Comparison of ENCODE assay signal across 8 mouse cellular contexts in the genomic region with DNA sequence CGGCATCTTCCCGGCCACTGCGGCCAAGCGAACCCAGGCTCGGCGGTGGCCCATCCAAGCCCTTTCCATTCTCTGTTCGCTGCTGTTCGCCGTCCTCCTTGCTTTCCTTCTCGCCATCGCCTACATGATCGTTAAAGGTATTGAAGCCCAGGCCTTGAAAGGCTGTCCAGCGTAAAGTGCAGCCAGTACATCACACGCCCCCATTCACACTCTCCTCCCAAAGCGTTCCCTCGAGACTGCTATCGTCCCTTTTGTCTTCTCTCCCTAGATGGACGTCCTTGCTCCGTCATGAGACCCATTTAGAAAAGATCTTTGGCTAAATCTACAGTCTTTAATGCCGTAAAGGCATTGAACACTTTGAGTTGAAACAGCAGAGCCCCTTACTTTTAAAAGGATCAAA. TPM values are rescaled to one million over a fixed set of nuclear protein-coding genes. Genes with fewer than 3 reads are reported as not detected.
DNase-seq lines count a peak whose midpoint lies in the region; ATAC-seq and TF ChIP-seq lines count a peak whose summit lies in the region.

No protein-coding gene starts in this region.

- H3K4me1 ChIP-seq in heart, embryonic 16.5 days (ENCODE audit: control insufficient read depth, insufficient read depth, low read length), result peaks cover 15% of the 10 kb centered on the region
- peaks cover 8 to 16% of the 10 kb centered on the region in 2 experiments for H3K4me1 ChIP-seq in MEL (ENCODE audit: control insufficient read depth in 1 of 2, insufficient read depth in 2 of 2, low read length in 2 of 2)
- peaks cover 33% of the 10 kb centered on the region for H3K4me1 ChIP-seq in erythroblast, embryonic 14.5 days (ENCODE audit: control insufficient read depth)
- H3K4me1 ChIP-seq in liver, embryonic 14.5 days (replicated peaks; ENCODE audit: control insufficient read depth in 2 of 2, insufficient read depth in 2 of 2, low read length in 1 of 2), result peaks cover 0 to 6% of the 10 kb centered on the region in 2 experiments; a peak in 3 of 4 replicates

- TF ChIP-seq RAD21 in MEL (IDR thresholded peaks at IDR 0.05; ENCODE audit: low read depth, low read length), result no peak

- peak overlapping the region; percentile 97 for H3K4me3 ChIP-seq in heart, embryonic 16.5 days (ENCODE audit: low read length)
- H3K4me3 ChIP-seq in MEL (ENCODE audit: control insufficient read depth in 1 of 2, insufficient read depth in 1 of 2, low read depth in 2 of 2, low read length in 2 of 2), result peak overlapping the region; percentile 66 to 68
- H3K4me3 ChIP-seq in erythroblast, embryonic 14.5 days (replicated peaks), result peak overlapping the region; percentile 70
- peak overlapping the region; percentile 78 to 86 for H3K4me3 ChIP-seq in liver, embryonic 14.5 days (ENCODE audit: insufficient read depth in 1 of 2, low read depth in 2 of 2, low read length in 2 of 2)

- peak overlapping the region; percentile 95 for H3K27ac ChIP-seq in heart, embryonic 16.5 days (ENCODE audit: low read length)
- peak overlapping the region; percentile 66 for H3K27ac ChIP-seq in MEL (ENCODE audit: control insufficient read depth, low read depth, low read length)
- peak overlapping the region; percentile 8 for H3K27ac ChIP-seq in liver, embryonic 14.5 days

- no peak for TF ChIP-seq POLR2A in MEL (IDR thresholded peaks at IDR 0.05; ENCODE audit: control insufficient read depth in 1 of 2, insufficient read depth in 1 of 2, low read depth in 1 of 2, low read length in 2 of 2, poor library complexity in 1 of 2)

- peak overlapping the region; percentile 85 for H3K9ac ChIP-seq in heart, embryonic 16.5 days (ENCODE audit: low read length)
- peak overlapping the region; percentile 86 for H3K9ac ChIP-seq in MEL (ENCODE audit: control insufficient read depth, low read depth, low read length, poor library complexity, severe bottlenecking)
- peak overlapping the region; percentile 96 for H3K9ac ChIP-seq in liver, embryonic 14.5 days (replicated peaks)

- WGBS in heart, embryonic 16.5 days, result under 1% methylated on average over 20 of the region's 20 CpGs
- under 1% methylated on average over 19 of the region's 20 CpGs for WGBS in liver, embryonic 14.5 days (ENCODE audit: insufficient replicate concordance)

- DNase-seq in heart, adult 11 months, result no peak
- peak; percentile 61 for DNase-seq in MEL (ENCODE audit: low read depth, low spot score)
- DNase-seq in liver, embryonic 14.5 days (ENCODE audit: low read depth in 3 of 3, low spot score in 3 of 3), result peak; percentile 17 to 29 (median 19)
- DNase-seq in ovary, adult 18-20 months (ENCODE audit: low spot score), result no peak
- DNase-seq in kidney, postnatal 4 days, result no peak
- no peak for DNase-seq in cerebellum, postnatal 10 days

- TF ChIP-seq CTCF in MEL (IDR thresholded peaks at IDR 0.05 in 2 of 3, conservative IDR thresholded peaks at IDR 0.05 in 1 of 3; ENCODE audit: control insufficient read depth in 1 of 3, insufficient read depth in 1 of 3, low read depth in 2 of 3, low read length in 3 of 3, poor library complexity in 1 of 3, severe bottlenecking in 1 of 3), result no peak
- no peak for TF ChIP-seq CTCF in liver, embryonic 14.5 days (IDR thresholded peaks at IDR 0.05; ENCODE audit: low read depth)

- no peaks in the 10 kb centered on the region for H3K9me3 ChIP-seq in heart, embryonic 16.5 days (replicated peaks; ENCODE audit: control insufficient read depth, low read length)
- no peaks in the 10 kb centered on the region for H3K9me3 ChIP-seq in MEL (replicated peaks; ENCODE audit: insufficient read depth, low read length)
- no peaks in the 10 kb centered on the region for H3K9me3 ChIP-seq in erythroblast, embryonic 14.5 days (ENCODE audit: control insufficient read depth, low read length)
- no peaks in the 10 kb centered on the region for H3K9me3 ChIP-seq in liver, embryonic 14.5 days (ENCODE audit: control insufficient read depth, low read length)

- no peak for TF ChIP-seq EP300 in MEL (IDR thresholded peaks at IDR 0.05; ENCODE audit: low read depth in 1 of 2, low read length in 2 of 2)
- no peak for TF ChIP-seq EP300 in liver, embryonic 14.5 days (IDR thresholded peaks at IDR 0.05; ENCODE audit: low read depth)

- H3K36me3 ChIP-seq in heart, embryonic 16.5 days (ENCODE audit: control insufficient read depth, insufficient read depth), result peaks cover 17% of the 10 kb centered on the region
- H3K36me3 ChIP-seq in MEL (ENCODE audit: control insufficient read depth in 1 of 2, insufficient read depth in 2 of 2, low read length in 2 of 2), result peaks cover 22 to 46% of the 10 kb centered on the region in 2 experiments
- peaks cover 65% of the 10 kb centered on the region for H3K36me3 ChIP-seq in erythroblast, embryonic 14.5 days (ENCODE audit: control insufficient read depth)
- peaks cover 23% of the 10 kb centered on the region for H3K36me3 ChIP-seq in liver, embryonic 14.5 days (replicated peaks; ENCODE audit: control insufficient read depth, insufficient read depth, low read depth)

- H3K27me3 ChIP-seq in heart, embryonic 16.5 days (ENCODE audit: control insufficient read depth, insufficient read depth, low read length), result no peaks in the 10 kb centered on the region
- no peaks in the 10 kb centered on the region for H3K27me3 ChIP-seq in MEL (ENCODE audit: control insufficient read depth in 1 of 2, insufficient read depth in 2 of 2, low read length in 2 of 2)
- H3K27me3 ChIP-seq in erythroblast, embryonic 14.5 days (ENCODE audit: control insufficient read depth), result no peaks in the 10 kb centered on the region
- no peaks in the 10 kb centered on the region for H3K27me3 ChIP-seq in liver, embryonic 14.5 days (ENCODE audit: control insufficient read depth, insufficient read depth, low read length)

- H3K79me2 ChIP-seq in MEL (ENCODE audit: control insufficient read depth, insufficient read depth, low read length, poor library complexity), result peaks cover 48% of the 10 kb centered on the region

- ATAC-seq in heart, embryonic 16.5 days (replicated peaks; ENCODE audit: extremely low read depth, insufficient read depth, low FRiP score), result 0 out of 2 replicates have a peak, but pooled peaks have one; percentile 1
- no peak for ATAC-seq in liver, embryonic 14.5 days (ENCODE audit: insufficient read depth)

- H3K4me2 ChIP-seq in heart, embryonic 16.5 days (ENCODE audit: low read depth, low read length), result peak overlapping the region; percentile 68
- peak overlapping the region; percentile 65 for H3K4me2 ChIP-seq in liver, embryonic 14.5 days (ENCODE audit: low read depth)

TF ChIP-seq in MEL, 35 proteins besides CTCF, POLR2A, EP300 and RAD21:
- TF ChIP-seq MXI1 (IDR thresholded peaks at IDR 0.05; ENCODE audit: low read depth, low read length) (peak; percentile 42; the same call in 1 of the 2 replicates), ZNF384 (IDR thresholded peaks at IDR 0.05; ENCODE audit: low read depth, low read length) (no peak), MAZ (IDR thresholded peaks at IDR 0.05; ENCODE audit: low read depth, low read length) (no peak), RCOR1 (IDR thresholded peaks at IDR 0.05; ENCODE audit: low read depth, low read length) (no peak), TBP (IDR thresholded peaks at IDR 0.05; ENCODE audit: low read depth, low read length) (no peak), POLR2AphosphoS5 (IDR thresholded peaks at IDR 0.05; ENCODE audit: borderline replicate concordance, low read depth, low read length) (no peak)

RNA-seq across cellular contexts. Expression of a gene that starts 0.9 kb away (rescaled TPM):
- polyA plus RNA-seq in heart, embryonic 16.5 days (2015; fragmentation: Nextera tagmentation; extraction: Ambion mirVana), result 28.8 and 39.8 TPM in 2 replicates
- 43.1 and 43.8 TPM in 2 replicates for total RNA-seq in MEL (2012; rRNA removed)
- 100 to 1,000 TPM in 1 of 2 experiments, 10 to 100 TPM in 1; 53.1 to 438 TPM for polyA plus RNA-seq in MEL (2012; ENCODE audit: insufficient read depth in 1 of 2, insufficient read length in 2 of 2, low read depth in 1 of 2, low replicate concordance in 2 of 2, missing spikeins in 1 of 2)
- polyA plus RNA-seq in erythroblast, embryonic 14.5 days (2012), result 5.0 and 7.0 TPM in 2 replicates
- polyA plus RNA-seq in liver, embryonic 14.5 days (2012; rRNA removed), result 16.5 and 19.4 TPM in 2 replicates
- polyA plus RNA-seq in liver, embryonic 14.5 days (2014; fragmentation: Nextera tagmentation; extraction: Ambion mirVana), result 27.5 and 32.9 TPM in 2 replicates

RNA-seq across cellular contexts. Expression of a gene that starts 1.3 kb away (rescaled TPM):
- polyA plus RNA-seq in heart, embryonic 16.5 days (2015; fragmentation: Nextera tagmentation; extraction: Ambion mirVana), result 80.9 and 81.4 TPM in 2 replicates
- total RNA-seq in MEL (2012; rRNA removed), result 82.9 and 92.0 TPM in 2 replicates
- 10 to 100 TPM; 94.9 to 98.5 TPM for polyA plus RNA-seq in MEL (2012; ENCODE audit: insufficient read depth in 1 of 2, insufficient read length in 2 of 2, low read depth in 1 of 2, low replicate concordance in 2 of 2, missing spikeins in 1 of 2)
- polyA plus RNA-seq in erythroblast, embryonic 14.5 days (2012), result 0.88 and 0.89 TPM in 2 replicates
- polyA plus RNA-seq in liver, embryonic 14.5 days (2012; rRNA removed), result 7.2 and 11.0 TPM in 2 replicates
- polyA plus RNA-seq in liver, embryonic 14.5 days (2014; fragmentation: Nextera tagmentation; extraction: Ambion mirVana), result 76.3 and 85.7 TPM in 2 replicates

Comparison
In these comparisons a context has a peak if more than half of its experiments do, and no peak if none do; other contexts are left out.
1. H3K27ac ChIP-seq: peak in every context shown above with its lines; median percentile 95 in heart, embryonic 16.5 days; 66 in MEL; 8 in liver, embryonic 14.5 days.
2. DNase-seq: peak in MEL (single experiment) and liver, embryonic 14.5 days (3 of 3); none in heart, adult 11 months (single experiment), ovary, adult 18-20 months (single experiment), kidney, postnatal 4 days (0 of 2) and cerebellum, postnatal 10 days (0 of 2).
3. Peak in every context shown above with its lines, with median percentiles within 50 percentile points of each other: H3K4me3 ChIP-seq and H3K9ac ChIP-seq.